Mouse (Mus musculus) forebrain, embryonic 10.5 days (tissue): ENCODE results near the gene Mfsd11. TPM values are rescaled to one million over a fixed set of nuclear protein-coding genes. Genes with fewer than 3 reads are reported as not detected.

Experiments used
- DNase-seq: peaks from one replicate; pipeline ENCODE4 v3.0.0-alpha.2; 2017; ENCODE audit warnings: low spot score; ENCODE audit errors: extremely low spot score
- H3K27ac ChIP-seq: fragments of 300-500 bp; sonication (generic); 2 replicates; pipeline ENCODE4 v1.5.1; 2016; ENCODE audit warnings: mild to moderate bottlenecking
- H3K27me3 ChIP-seq: fragments of 300-500 bp; sonication (generic); 2 replicates; pipeline ENCODE4 v1.6.1; 2016; ENCODE audit warnings: mild to moderate bottlenecking; ENCODE audit not compliant: poor library complexity, severe bottlenecking
- H3K36me3 ChIP-seq: fragments of 300-500 bp; sonication (generic); replicated peaks from 2 replicates; pipeline ENCODE4 v1.6.1; 2016; ENCODE audit warnings: mild to moderate bottlenecking, moderate library complexity
- H3K4me1 ChIP-seq: fragments of 300-500 bp; sonication (generic); 2 replicates; pipeline ENCODE4 v1.6.1; 2016
- H3K4me3 ChIP-seq: fragments of 300-500 bp; sonication (generic); 2 replicates; pipeline ENCODE4 v1.5.1; 2016; ENCODE audit warnings: mild to moderate bottlenecking, moderate library complexity
- H3K9me3 ChIP-seq: fragments of 300-500 bp; sonication (generic); 2 replicates; pipeline ENCODE4 v1.6.1; 2016; ENCODE audit warnings: mild to moderate bottlenecking, moderate library complexity
- WGBS: fragments of 180-500 bp; shearing (Covaris S2); methylation state at CpG from one replicate; pipeline ENCODE4 v1.1.7; 2016; 5-methylcytosine and 5-hydroxymethylcytosine counted together
- polyA plus RNA-seq: library from polyadenylated mRNA; unstranded; fragments of >200 nt; fragmentation: Nextera tagmentation; extraction: Ambion mirVana; gene quantifications from 2 replicates; pipeline ENCODE4 v1.2.1, GENCODE M21; 2016

Mfsd11 gene
- polyA plus RNA-seq: 18.9 and 24.7 TPM in 2 replicates

- DNase-seq: peak; percentile 60
- H3K27me3 ChIP-seq: no peaks in the 10 kb centered on the region
- under 1% methylated on average over 78 of the region's 91 CpGs for WGBS
- H3K4me3 ChIP-seq: peak within 1 kb of the TSS; percentile 97
- H3K27ac ChIP-seq: peak within 1 kb of the TSS; percentile 100
- H3K36me3 ChIP-seq: peaks cover 49% of the 10 kb centered on the region
- no peaks in the 10 kb centered on the region for H3K9me3 ChIP-seq
- H3K4me1 ChIP-seq: peaks cover 36% of the 10 kb centered on the region
These were observed at the start of gene Mfsd11 for GRCm38 (mm10) chr11:116852291-116852890. TSS of gene Mfsd11 (plus strand) at chr11:116852440.

GRCm38 (mm10) chr11:116802709-116803108, 49.5 kb upstream of the Mfsd11 start:
- no peak overlapping the region for H3K4me3 ChIP-seq
- DNase-seq: no peak
- no peaks in the 10 kb centered on the region for H3K9me3 ChIP-seq
- peaks cover 11% of the 10 kb centered on the region for H3K4me1 ChIP-seq
- H3K27ac ChIP-seq: no peak overlapping the region
- WGBS: 83% methylated on average over 5 of the region's 5 CpGs
- no peaks in the 10 kb centered on the region for H3K36me3 ChIP-seq
- H3K27me3 ChIP-seq: no peaks in the 10 kb centered on the region

- WGBS: 93% methylated on average over 15 of the region's 15 CpGs
These were observed 45.8 kb upstream of the Mfsd11 start for GRCm38 (mm10) chr11:116806136-116807071.

GRCm38 (mm10) chr11:116807116-116807515, 45.1 kb upstream of the Mfsd11 start:
- H3K27ac ChIP-seq: no peak overlapping the region
- 68% methylated on average over 7 of the region's 7 CpGs for WGBS
- 0 out of 2 replicates have a peak, but pooled peaks cover 2% of the 10 kb centered on the region for H3K36me3 ChIP-seq
- peaks cover 19% of the 10 kb centered on the region for H3K27me3 ChIP-seq
- H3K4me3 ChIP-seq: no peak overlapping the region
- no peaks in the 10 kb centered on the region for H3K9me3 ChIP-seq
- DNase-seq: no peak
- peaks cover 46% of the 10 kb centered on the region for H3K4me1 ChIP-seq

More at GRCm38 (mm10) chr11:116806136-116807071, 45.8 kb upstream of the Mfsd11 start:
- Histone ChIP-seq H3K9me3 (no peaks in the 10 kb centered on the region), H3K4me1 (peaks cover 39% of the 10 kb centered on the region), H3K4me3 (no peak overlapping the region), H3K27me3 (peaks cover 19% of the 10 kb centered on the region), H3K27ac (no peak overlapping the region), H3K36me3 (0 out of 2 replicates have a peak, but pooled peaks cover 2% of the 10 kb centered on the region)
- no peak for DNase-seq

- H3K4me1 ChIP-seq: peaks cover 50% of the 10 kb centered on the region
- no peak for DNase-seq
- no peak overlapping the region for H3K4me3 ChIP-seq
- H3K9me3 ChIP-seq: no peaks in the 10 kb centered on the region
- 83% methylated on average over 3 of the region's 3 CpGs for WGBS
- H3K27ac ChIP-seq: peak overlapping the region; percentile 27; the same call in 1 of the 2 replicates
- 0 out of 2 replicates have a peak, but pooled peaks cover 2% of the 10 kb centered on the region for H3K36me3 ChIP-seq
- peaks cover 19% of the 10 kb centered on the region for H3K27me3 ChIP-seq
These were observed 44.7 kb upstream of the Mfsd11 start for GRCm38 (mm10) chr11:116807526-116807925.

GRCm38 (mm10) chr11:116807938-116808606, 44.2 kb upstream of the Mfsd11 start:
- peaks cover 19% of the 10 kb centered on the region for H3K27me3 ChIP-seq
- no peak overlapping the region for H3K4me3 ChIP-seq
- H3K27ac ChIP-seq: peak overlapping the region; percentile 27; the same call in 1 of the 2 replicates
- no peaks in the 10 kb centered on the region for H3K9me3 ChIP-seq
- DNase-seq: peak; percentile 84
- WGBS: 33% methylated on average over 7 of the region's 7 CpGs
- H3K4me1 ChIP-seq: peaks cover 56% of the 10 kb centered on the region
- H3K36me3 ChIP-seq: 0 out of 2 replicates have a peak, but pooled peaks cover 2% of the 10 kb centered on the region

GRCm38 (mm10) chr11:116808811-116809395, 43.3 kb upstream of the Mfsd11 start:
- DNase-seq: no peak
- peaks cover 64% of the 10 kb centered on the region for H3K4me1 ChIP-seq
- 79% methylated on average over 11 of the region's 11 CpGs for WGBS
- H3K27me3 ChIP-seq: peaks cover 19% of the 10 kb centered on the region
- H3K9me3 ChIP-seq: no peaks in the 10 kb centered on the region
- no peak overlapping the region for H3K4me3 ChIP-seq
- peak overlapping the region; percentile 59; the same call in 1 of the 2 replicates for H3K27ac ChIP-seq
- 0 out of 2 replicates have a peak, but pooled peaks cover 2% of the 10 kb centered on the region for H3K36me3 ChIP-seq

GRCm38 (mm10) chr11:116809520-116809919, 42.7 kb upstream of the Mfsd11 start:
- Histone ChIP-seq H3K27me3 (peaks cover 19% of the 10 kb centered on the region), H3K4me3 (no peak overlapping the region), H3K27ac (peak overlapping the region; percentile 40; the same call in 1 of the 2 replicates), H3K9me3 (no peaks in the 10 kb centered on the region), H3K4me1 (peaks cover 70% of the 10 kb centered on the region), H3K36me3 (0 out of 2 replicates have a peak, but pooled peaks cover 2% of the 10 kb centered on the region)
- DNase-seq: no peak
- WGBS: 81% methylated on average over 8 of the region's 8 CpGs

- no peaks in the 10 kb centered on the region for H3K9me3 ChIP-seq
- peaks cover 80% of the 10 kb centered on the region for H3K4me1 ChIP-seq
- WGBS: 43% methylated on average over 11 of the region's 11 CpGs
- peak overlapping the region; percentile 86 for H3K27ac ChIP-seq
- peaks cover 19% of the 10 kb centered on the region for H3K27me3 ChIP-seq
- H3K36me3 ChIP-seq: 0 out of 2 replicates have a peak, but pooled peaks cover 2% of the 10 kb centered on the region
- no peak for DNase-seq
- H3K4me3 ChIP-seq: peak overlapping the region; percentile 52
These were observed 41.7 kb upstream of the Mfsd11 start for GRCm38 (mm10) chr11:116810528-116810927.

GRCm38 (mm10) chr11:116810983-116811901, 41.0 kb upstream of the Mfsd11 start:
- WGBS: 5% methylated on average over 32 of the region's 32 CpGs
- Histone ChIP-seq H3K9me3 (no peaks in the 10 kb centered on the region), H3K27ac (peak overlapping the region; percentile 86), H3K4me1 (peaks cover 87% of the 10 kb centered on the region), H3K27me3 (peaks cover 19% of the 10 kb centered on the region), H3K4me3 (peak overlapping the region; percentile 52), H3K36me3 (0 out of 2 replicates have a peak, but pooled peaks cover 2% of the 10 kb centered on the region)
- DNase-seq: peak; percentile 70
